Mouse (Mus musculus) B cell, adult 2 months (primary cell): ENCODE measurements around the gene Bves.
A peak's percentile ranks its signal among the peaks of the same experiment; 100 is the strongest.

Experiments
- DNase-seq, 2 experiments: peaks; one replicate each; pipeline ENCODE4 v3.0.0; 2022

Bves gene

GRCm38 (mm10) chr10:45356091-45356490 is 20.5 kb downstream of the Bves start:
- no peak for DNase-seq

- no peak for DNase-seq
Measured at GRCm38 (mm10) chr10:45363396-45363795, 27.8 kb downstream of the Bves start.

- no peak for DNase-seq
Measured at GRCm38 (mm10) chr10:45366987-45367705, 31.6 kb downstream of the Bves start.

- no peak for DNase-seq
Measured at GRCm38 (mm10) chr10:45369639-45370038, 34.1 kb downstream of the Bves start.

GRCm38 (mm10) chr10:45370545-45370944 is 35.0 kb downstream of the Bves start:
- DNase-seq = no peak

GRCm38 (mm10) chr10:45372994-45373692 is 37.6 kb downstream of the Bves start:
- DNase-seq = peak; percentile 56 to 63

- no peak for DNase-seq
Measured at GRCm38 (mm10) chr10:45378269-45378668, 42.7 kb downstream of the Bves start.

GRCm38 (mm10) chr10:45381937-45382636 is 46.5 kb downstream of the Bves start:
- no peak for DNase-seq

GRCm38 (mm10) chr10:45382637-45382958 is 47.0 kb downstream of the Bves start:
- no peak for DNase-seq

GRCm38 (mm10) chr10:45398211-45398610 is 62.6 kb downstream of the Bves start:
- no peak for DNase-seq

GRCm38 (mm10) chr10:45399702-45400243 is 64.2 kb downstream of the Bves start:
- no peak for DNase-seq

- DNase-seq = no peak
Measured at GRCm38 (mm10) chr10:45410624-45411341, 75.2 kb downstream of the Bves start.

GRCm38 (mm10) chr10:45411741-45412140 is 76.2 kb downstream of the Bves start:
- DNase-seq = no peak

GRCm38 (mm10) chr10:45412144-45412543 is 76.6 kb downstream of the Bves start:
- no peak for DNase-seq
